Mouse (Mus musculus) liver, adult 2 months (tissue): ENCODE measurements around the gene Ednra. TPM values are rescaled to one million over a fixed set of nuclear protein-coding genes. Genes with fewer than 3 reads are reported as not detected.

Source experiments
- DNase-seq: peaks from one replicate; pipeline ENCODE4 v3.0.0-alpha.2; 2011; ENCODE audit warnings: low read depth, low spot score; ENCODE audit errors: extremely low read depth
- H3K27ac ChIP-seq: fragments of 200-500 bp; replicated peaks from 2 replicates; pipeline ENCODE4 v1.5.1; 2012; ENCODE audit warnings: low read depth, mild to moderate bottlenecking, control low read depth, inconsistent platforms, low read length; ENCODE audit not compliant: insufficient read depth
- H3K27me3 ChIP-seq: fragments of 200-500 bp; 2 replicates; pipeline ENCODE4 v1.6.1; 2012; ENCODE audit warnings: mild to moderate bottlenecking, moderate library complexity, low read length, inconsistent platforms; ENCODE audit not compliant: control insufficient read depth, insufficient read depth
- H3K36me3 ChIP-seq: fragments of 200-500 bp; 2 replicates; pipeline ENCODE4 v1.6.1; 2012; ENCODE audit warnings: low read length, inconsistent platforms; ENCODE audit not compliant: control insufficient read depth, insufficient read depth
- H3K4me1 ChIP-seq: fragments of 200-500 bp; 2 replicates; pipeline ENCODE4 v1.6.1; 2011; ENCODE audit warnings: low read length; ENCODE audit not compliant: control insufficient read depth, insufficient read depth
- H3K4me3 ChIP-seq: fragments of 200-500 bp; 2 replicates; pipeline ENCODE4 v1.5.1; 2011; ENCODE audit warnings: low read depth, mild to moderate bottlenecking, control low read depth, low read length, moderate library complexity; ENCODE audit not compliant: insufficient read depth
- H3K79me2 ChIP-seq: fragments of 200-500 bp; 2 replicates; pipeline ENCODE4 v1.6.1; 2012; ENCODE audit warnings: inconsistent platforms, mild to moderate bottlenecking, low read length, moderate library complexity; ENCODE audit not compliant: control insufficient read depth, insufficient read depth
- H3K9ac ChIP-seq: fragments of 200-500 bp; 2 replicates; pipeline ENCODE4 v1.6.1; 2012; ENCODE audit warnings: low read depth, mild to moderate bottlenecking, control low read depth, inconsistent platforms, low read length
- CTCF ChIP-seq: fragments of 200-500 bp; IDR thresholded peaks from 2 replicates; pipeline ENCODE4 v1.5.1; 2011; ENCODE audit warnings: low read depth, low read length, control low read depth
- POLR2A ChIP-seq: fragments of 200-500 bp; IDR thresholded peaks from 2 replicates; pipeline ENCODE4 v1.6.1; 2011; ENCODE audit warnings: low read length, control low read depth; ENCODE audit not compliant: insufficient read depth; ENCODE audit errors: extremely low read depth
- WGBS: fragments of 180-500 bp; shearing (Covaris S2); methylation state at CpG from one replicate; pipeline ENCODE4 v1.1.7; 2018; 5-methylcytosine and 5-hydroxymethylcytosine counted together
- polyA plus RNA-seq: library from polyadenylated mRNA; depleted of rRNA; stranded (reverse); fragments of >200 nt; gene quantifications from 2 replicates; pipeline ENCODE4 v1.2.3, GENCODE M21; 2012
- total RNA-seq: library from RNA; depleted of rRNA; stranded (reverse); fragments of >200 nt; gene quantifications from 2 replicates; pipeline ENCODE4 v1.2.3, GENCODE M21; 2014

The Ednra gene
- total and polyA plus RNA-seq, 2 experiments: 1.8 to 2.0 TPM

- Histone ChIP-seq H3K36me3 (no peaks in the 10 kb centered on the region), H3K79me2 (no peaks in the 10 kb centered on the region), H3K4me3 (no peak overlapping the region), H3K27me3 (no peaks in the 10 kb centered on the region), H3K27ac (no peak overlapping the region), H3K9ac (no peak overlapping the region), H3K4me1 (no peaks in the 10 kb centered on the region)
- no peak for DNase-seq
- WGBS: 87% methylated on average over 13 of the region's 13 CpGs
- TF ChIP-seq CTCF (no peak), POLR2A (no peak)
These were observed 59.4 kb downstream of the Ednra start for GRCm38 (mm10) chr8:77664901-77665300.

DNA sequence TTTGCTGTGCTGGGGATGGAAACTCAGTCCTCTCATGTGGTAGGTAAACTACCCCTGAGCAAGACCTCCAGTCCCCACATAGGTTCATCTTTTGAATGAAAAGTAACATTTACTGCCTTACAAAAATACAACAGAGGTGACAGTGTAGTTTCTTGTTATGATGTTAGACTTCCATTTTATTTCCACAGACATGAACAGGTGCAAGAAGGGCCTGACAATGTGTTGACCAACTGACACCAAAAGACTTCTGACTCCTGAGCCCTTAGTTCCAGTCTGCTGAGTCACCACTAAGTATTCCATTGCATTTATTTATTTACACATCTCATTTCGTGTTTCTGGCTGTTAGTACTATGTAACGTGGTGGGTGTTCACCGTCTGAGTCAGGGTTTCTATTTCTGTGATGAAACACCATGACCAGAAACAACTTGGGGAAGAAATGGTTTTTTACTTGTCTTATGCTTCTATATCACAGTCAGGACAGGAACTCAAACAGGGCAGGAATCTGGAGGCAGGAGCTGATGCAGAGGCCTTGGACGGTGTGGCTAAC is 64.7 kb downstream of the Ednra start:
- H3K4me3 ChIP-seq: no peak overlapping the region
- WGBS: 55% methylated on average over 4 of the region's 4 CpGs
- no peak overlapping the region for H3K27ac ChIP-seq
- DNase-seq: no peak
- H3K9ac ChIP-seq: no peak overlapping the region
- H3K4me1 ChIP-seq: no peaks in the 10 kb centered on the region
- no peaks in the 10 kb centered on the region for H3K79me2 ChIP-seq
- TF ChIP-seq CTCF: no peak
- TF ChIP-seq POLR2A: no peak
- no peaks in the 10 kb centered on the region for H3K36me3 ChIP-seq
- no peaks in the 10 kb centered on the region for H3K27me3 ChIP-seq

DNA sequence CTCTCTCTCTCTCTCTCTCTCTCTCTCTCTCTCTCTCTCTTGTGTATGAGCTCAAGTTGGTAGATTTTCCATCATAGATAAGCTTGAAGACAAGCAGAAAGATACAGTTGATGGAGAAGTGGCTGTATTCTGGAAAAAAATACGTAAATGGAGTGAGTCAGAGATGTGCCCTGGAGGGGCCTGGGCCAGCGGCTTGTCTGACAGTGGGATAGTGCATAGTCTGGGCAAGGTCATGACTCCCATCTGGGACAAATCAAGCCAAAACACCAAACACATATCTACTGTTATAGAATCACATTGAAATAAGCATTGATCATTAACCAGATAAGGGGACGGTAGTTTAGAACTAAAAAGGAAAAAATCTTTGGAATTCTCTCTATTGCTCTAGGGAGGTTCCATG is 65.9 kb downstream of the Ednra start:
- 75% methylated on average over 3 of the region's 3 CpGs for WGBS
- no peak overlapping the region for H3K4me3 ChIP-seq
- no peak for DNase-seq
- no peaks in the 10 kb centered on the region for H3K36me3 ChIP-seq
- no peak overlapping the region for H3K27ac ChIP-seq
- TF ChIP-seq CTCF: no peak
- no peak for TF ChIP-seq POLR2A
- no peaks in the 10 kb centered on the region for H3K4me1 ChIP-seq
- H3K9ac ChIP-seq: no peak overlapping the region
- no peaks in the 10 kb centered on the region for H3K27me3 ChIP-seq
- H3K79me2 ChIP-seq: no peaks in the 10 kb centered on the region

DNA sequence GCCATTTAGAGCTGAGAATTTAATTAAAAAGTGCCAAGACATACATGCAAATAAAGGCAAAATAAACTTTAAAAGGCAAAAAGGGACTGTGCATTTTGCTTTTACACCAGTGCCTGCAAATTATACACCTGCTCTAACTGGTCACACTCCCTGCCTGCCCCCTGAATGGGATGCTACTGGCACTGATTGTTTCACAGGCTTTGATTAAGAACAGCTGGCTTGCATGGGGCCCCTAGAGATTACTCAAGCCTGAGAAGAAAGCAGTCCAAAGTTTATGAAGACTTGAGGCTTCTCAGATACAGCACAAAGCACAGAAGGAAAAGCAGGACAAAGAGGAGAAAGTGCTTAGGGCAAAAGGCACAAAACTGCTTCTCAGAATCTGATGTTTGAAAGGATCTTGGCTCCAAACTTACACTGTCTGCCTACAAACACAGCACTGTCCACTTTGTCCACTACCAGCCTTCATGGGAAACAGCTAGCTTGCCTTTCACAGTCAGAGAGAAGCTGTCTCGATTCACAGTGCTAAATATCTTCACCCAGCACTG is 73.5 kb downstream of the Ednra start:
- no peaks in the 10 kb centered on the region for H3K4me1 ChIP-seq
- no peak overlapping the region for H3K27ac ChIP-seq
- no peak for DNase-seq
- no peak overlapping the region for H3K4me3 ChIP-seq
- no peak for TF ChIP-seq CTCF
- TF ChIP-seq POLR2A: no peak
- no peaks in the 10 kb centered on the region for H3K36me3 ChIP-seq
- no peaks in the 10 kb centered on the region for H3K27me3 ChIP-seq
- no peaks in the 10 kb centered on the region for H3K79me2 ChIP-seq
- no peak overlapping the region for H3K9ac ChIP-seq
- 71% methylated on average over 1 of the region's 1 CpGs for WGBS

DNA sequence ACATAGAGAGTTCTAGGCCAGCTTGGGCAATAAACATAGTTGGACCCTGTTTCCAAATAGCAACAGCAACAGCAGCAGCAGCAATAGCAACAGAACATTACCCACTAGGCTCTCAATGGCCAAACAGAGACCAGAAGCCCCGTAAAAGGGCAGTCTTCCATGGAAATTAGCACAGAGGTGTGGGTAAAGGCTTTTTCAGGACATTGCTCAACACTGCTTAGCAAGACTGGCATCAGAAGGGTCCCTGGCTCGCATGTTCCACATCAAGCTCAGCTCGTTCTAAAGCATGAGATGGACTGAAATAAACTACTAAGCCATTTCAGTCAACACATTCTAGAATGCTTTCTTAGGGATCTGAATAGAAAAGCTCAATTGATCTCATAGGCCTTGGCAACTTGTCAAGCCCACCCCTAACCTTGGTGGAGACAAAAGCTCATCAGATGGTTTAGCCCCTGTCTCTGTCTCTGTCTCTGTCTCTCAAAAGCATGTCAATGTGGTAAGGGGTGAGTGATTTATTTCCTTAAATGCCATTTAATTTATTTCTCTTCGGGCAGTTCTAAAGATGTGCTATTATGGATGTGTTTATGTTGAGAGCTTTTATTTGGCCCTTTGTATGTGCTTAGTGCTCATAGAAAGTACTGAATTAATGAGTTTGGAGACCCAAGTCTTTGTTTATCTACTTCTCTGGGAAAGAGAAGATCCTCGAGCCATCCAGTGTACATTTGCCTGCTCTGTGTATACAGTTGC is 84.0 kb downstream of the Ednra start:
- WGBS: 70% methylated on average over 5 of the region's 5 CpGs
- H3K27me3 ChIP-seq: no peaks in the 10 kb centered on the region
- H3K36me3 ChIP-seq: no peaks in the 10 kb centered on the region
- no peaks in the 10 kb centered on the region for H3K4me1 ChIP-seq
- no peaks in the 10 kb centered on the region for H3K79me2 ChIP-seq
- DNase-seq: no peak
- H3K9ac ChIP-seq: no peak overlapping the region
- no peak overlapping the region for H3K4me3 ChIP-seq
- TF ChIP-seq POLR2A (no peak), CTCF (no peak)
- no peak overlapping the region for H3K27ac ChIP-seq

- Histone ChIP-seq H3K27me3 (no peaks in the 10 kb centered on the region), H3K79me2 (no peaks in the 10 kb centered on the region), H3K4me1 (no peaks in the 10 kb centered on the region), H3K36me3 (no peaks in the 10 kb centered on the region), H3K4me3 (no peak overlapping the region), H3K9ac (no peak overlapping the region), H3K27ac (no peak overlapping the region)
- no peak for TF ChIP-seq CTCF
- TF ChIP-seq POLR2A: no peak
- WGBS: 90% methylated on average over 3 of the region's 3 CpGs
- no peak for DNase-seq
These were observed 86.7 kb downstream of the Ednra start for GRCm38 (mm10) chr8:77637593-77637992.
